Mouse (Mus musculus): Measurements from ENCODE around the gene Acp5.
"Not testable (repeated sequence)": the region's sequence is repeated elsewhere in the genome, so short reads cannot be mapped to it uniquely, and the experiment has no call there.

Gene Acp5

DNA sequence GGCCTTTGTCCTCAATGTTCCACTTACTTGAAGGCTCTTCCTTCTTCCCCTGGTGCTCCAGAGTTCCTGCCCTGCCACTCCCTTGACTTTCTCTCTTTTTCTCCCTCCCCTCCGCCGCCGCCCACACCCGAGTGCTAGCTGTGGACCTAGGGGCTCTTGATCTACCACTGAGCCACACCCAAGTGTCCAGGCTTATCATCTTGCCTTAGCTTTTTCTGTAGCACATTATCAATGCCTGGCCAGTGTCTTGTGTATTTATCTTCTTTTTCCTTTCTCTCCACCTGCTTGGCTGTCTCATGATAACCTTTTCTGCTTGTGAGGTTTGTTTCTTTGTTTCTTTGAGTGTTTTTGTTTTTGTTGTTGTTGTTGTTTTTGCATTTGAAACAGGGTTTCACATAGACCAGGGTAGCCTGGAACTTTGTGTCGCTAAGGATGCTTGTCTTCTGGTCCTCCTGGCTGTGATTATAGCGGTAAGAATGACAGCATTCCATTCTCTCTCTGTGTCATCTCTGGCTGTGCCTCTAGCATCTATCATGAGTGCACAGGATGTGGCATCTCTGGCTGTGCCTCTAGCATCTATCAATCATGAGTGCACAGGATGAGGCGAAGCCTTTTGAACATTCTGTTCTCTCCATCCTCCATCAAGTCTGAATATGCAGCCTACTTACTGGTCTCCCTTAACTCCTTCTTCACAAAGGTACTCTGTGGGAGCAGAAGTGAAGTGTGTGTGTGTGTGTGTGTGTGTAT, at the start of gene Acp5:
Gene Acp5 (minus strand): TSS at position 68 of the 747 bp plus-strand sequence.
- no peak for DNase-seq (ENCODE audit: low spot score in 2 of 2)

DNA sequence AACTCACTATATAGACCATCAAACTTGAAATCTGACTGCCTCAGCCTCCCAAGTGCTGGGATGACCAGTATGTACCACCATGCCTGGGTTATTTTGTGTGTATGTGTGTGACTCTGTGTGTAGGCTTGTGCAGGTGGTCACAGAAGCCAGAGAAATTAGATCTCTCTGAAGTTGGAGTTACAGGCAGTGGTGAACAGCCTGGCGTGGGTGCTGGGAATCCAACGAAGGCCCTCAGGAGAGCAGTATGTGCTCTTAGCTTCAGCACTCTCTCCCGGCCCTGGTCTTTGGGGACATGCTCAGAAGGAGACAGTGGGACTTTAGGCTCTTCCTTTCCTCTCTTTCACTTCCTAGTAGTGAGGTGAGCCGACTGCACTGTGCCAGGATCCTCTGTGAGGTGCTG, 36.8 kb upstream of the Acp5 start:
- no peak for DNase-seq (ENCODE audit: low spot score in 2 of 2)

DNA sequence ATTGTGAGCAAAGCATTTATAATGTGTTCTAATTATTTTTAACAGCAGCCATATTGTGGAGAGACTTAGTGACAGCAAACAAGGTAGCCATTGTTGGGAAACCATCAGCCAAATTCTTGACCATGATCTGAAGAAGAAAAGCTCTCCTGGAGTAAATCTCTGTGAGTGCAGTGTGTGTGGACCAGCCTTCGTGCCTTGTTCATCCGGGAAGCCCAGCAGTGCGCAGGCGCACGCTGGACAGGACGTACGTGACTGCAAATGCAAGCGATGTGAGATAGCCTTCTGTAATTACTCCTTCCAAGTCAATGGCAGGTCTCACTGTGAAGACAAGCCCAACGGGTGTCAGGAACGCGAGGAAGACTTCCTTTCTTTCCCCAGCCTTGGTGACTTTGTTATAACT, 33.8 kb upstream of the Acp5 start:
- DNase-seq (ENCODE audit: low spot score in 2 of 2) = no peak

DNA sequence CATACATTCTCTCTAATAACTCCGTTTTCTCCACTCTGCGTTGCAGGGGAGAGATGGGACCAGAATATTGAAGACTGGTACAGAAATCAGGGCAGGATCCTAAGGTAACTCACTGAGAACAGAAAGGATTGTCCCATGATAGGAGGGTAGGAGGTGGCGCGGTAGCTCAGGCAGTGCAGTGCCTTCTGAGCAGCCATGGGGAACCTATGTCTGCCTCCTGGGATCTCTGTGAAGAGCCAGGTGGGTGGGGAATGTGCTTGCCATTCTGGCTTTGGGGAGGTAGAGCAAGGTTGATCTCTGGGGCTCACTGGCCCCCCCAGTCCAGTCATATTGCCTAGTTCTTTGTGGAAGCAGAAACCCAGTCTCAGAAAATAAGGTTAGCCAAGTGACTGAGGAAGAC, 32.2 kb upstream of the Acp5 start:
- DNase-seq (ENCODE audit: low spot score in 2 of 2) = no peak

DNA sequence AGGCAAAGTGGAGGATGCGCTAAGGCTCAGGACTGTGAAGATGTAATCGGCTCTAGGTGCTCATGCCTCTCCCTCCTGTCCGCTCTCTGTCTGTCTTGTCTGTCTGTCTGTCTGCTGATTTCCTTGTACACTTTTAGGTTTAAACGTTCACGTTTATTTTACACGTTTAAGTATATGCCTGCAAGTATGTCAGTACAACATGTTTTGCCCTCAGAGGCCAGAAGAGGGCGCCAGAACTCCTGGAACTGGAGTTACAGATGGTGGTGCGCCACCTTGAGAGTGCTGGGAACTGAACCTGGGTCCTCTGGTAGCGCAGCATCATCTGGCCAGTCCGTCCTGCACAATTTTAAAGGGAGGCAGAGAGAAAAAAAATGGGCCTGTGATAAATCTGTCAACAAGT, 31.2 kb upstream of the Acp5 start:
- DNase-seq (ENCODE audit: low spot score in 2 of 2) = no peak

DNA sequence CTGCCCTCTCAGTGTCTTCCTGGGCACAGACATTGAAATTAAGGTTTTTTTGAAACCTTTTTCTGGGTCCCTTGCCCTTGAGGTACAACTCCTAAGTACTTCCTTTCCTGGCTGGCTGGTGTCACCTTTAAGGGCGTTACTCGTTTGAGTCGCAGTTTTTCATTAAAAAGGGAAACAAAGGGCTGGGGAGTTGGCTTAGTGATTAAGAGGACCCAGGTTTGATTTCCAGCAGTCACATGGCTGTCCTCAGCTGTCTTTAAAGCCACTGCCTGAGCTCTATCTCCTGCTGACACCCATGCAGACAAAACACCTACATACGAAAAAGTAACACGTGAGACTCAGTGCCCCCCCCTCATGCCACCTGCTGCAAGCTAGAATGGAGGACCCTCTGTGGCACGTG, 30.5 kb upstream of the Acp5 start:
- no peak for DNase-seq (ENCODE audit: low spot score in 2 of 2)

DNA sequence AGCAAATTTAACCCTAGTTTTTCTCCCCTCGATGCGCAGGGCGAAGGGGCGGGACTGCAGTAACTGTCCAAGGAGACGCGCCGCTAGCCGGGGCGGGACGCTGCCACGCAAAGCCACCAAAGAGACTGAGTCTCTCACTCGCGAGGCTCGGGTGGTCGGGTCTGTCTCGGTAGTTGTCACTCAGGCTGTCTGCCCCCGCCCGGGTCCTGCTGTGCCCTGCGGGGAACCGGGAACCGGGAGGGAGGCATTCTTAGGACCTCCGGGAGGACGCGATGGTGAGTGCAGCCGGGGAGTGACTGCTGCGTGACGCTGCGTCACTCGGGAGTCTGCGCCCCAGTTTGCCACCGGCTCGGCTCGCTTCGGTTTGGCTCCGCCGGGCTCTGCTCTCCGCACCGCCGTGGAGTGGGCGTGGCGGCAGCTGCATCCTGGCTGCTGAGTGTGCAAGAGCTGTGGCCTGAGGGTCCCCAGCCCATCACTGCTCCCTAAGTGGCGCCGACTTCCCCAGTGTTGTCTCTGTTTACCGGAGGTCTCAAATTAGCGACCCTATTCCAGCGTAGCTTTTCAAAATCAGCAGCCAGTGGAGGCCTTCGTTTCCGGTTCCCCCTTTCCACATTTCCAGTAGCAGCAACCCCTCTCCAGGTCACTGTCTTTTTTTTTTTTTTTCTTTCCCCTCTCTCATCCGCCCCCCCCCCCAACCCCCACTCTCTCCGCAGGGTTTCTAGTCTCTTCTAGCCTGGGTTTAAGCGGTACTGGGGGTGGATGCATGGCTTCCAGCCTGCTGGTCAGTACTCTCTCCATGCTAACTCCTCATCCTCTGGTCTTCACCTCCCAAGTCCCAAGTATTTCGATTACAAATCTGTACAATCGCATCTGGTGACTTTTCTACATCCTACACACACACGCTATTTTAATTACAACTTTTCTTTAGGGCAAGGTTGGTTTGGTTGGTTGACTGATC, 29.5 kb upstream of the Acp5 start:
- peak in 1 of 2 experiments; percentile 33 for DNase-seq (ENCODE audit: low spot score in 2 of 2)

DNA sequence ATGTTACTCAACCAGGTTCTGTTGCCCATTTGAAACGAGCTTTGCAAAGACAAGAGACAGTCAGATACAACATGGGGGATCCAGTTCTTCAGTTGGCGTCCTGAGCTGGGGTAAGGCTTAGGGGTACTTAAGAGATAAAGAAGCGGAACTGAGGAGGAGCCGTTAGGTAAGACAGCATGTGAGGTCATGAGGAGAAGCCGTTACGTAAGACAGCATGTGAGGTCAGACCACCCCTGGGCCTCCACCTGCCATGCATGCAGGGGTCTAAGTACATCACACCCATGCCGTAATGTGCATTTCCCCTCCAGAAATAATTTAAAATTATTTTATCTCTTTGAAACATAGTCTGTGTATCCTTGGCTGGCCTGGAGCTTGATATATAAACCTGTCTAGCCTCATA, 27.4 kb upstream of the Acp5 start:
- no peak for DNase-seq (ENCODE audit: low spot score in 2 of 2)

DNA sequence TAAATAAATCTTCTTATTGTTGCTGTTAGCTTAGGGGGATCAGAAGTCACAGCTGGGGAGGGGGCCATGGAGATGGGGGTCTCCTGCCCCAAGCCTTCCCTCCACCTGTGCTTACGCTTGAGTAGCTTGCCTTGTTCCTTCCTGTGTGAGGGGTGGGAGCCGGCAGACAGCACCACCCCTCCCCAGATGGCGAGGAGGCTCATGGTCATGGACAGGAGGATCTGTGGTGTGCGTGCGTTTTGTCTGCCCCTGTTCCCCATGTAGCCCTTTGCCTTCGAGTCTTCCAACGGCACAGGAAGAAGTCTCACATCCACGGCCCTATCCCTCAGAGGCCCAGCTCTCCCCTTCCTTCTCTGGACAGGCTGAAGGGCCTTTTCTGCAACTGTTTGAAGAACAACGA, 26.8 kb upstream of the Acp5 start:
- no peak for DNase-seq (ENCODE audit: low spot score in 2 of 2)

DNA sequence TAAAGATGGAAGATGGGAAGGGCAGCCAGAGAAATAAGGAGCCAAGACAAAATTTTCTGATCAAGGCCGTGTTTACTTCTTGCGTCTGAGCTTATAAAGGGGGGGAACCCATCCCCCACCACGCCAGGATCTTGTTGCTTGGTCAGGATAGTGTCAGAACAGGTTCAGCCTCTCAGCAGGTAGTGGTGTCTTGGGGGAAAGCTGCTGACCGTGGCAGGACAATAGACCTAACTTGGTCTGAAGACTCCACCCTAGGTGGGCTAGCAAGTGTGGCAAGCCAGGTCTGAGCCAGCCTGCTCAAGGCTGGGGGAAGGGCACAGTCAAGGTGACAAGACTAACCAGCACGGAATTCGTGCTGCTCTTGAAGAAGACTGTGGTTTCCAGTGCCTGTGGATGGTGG, 25.8 kb upstream of the Acp5 start:
- no peak for DNase-seq (ENCODE audit: low spot score in 2 of 2)

DNA sequence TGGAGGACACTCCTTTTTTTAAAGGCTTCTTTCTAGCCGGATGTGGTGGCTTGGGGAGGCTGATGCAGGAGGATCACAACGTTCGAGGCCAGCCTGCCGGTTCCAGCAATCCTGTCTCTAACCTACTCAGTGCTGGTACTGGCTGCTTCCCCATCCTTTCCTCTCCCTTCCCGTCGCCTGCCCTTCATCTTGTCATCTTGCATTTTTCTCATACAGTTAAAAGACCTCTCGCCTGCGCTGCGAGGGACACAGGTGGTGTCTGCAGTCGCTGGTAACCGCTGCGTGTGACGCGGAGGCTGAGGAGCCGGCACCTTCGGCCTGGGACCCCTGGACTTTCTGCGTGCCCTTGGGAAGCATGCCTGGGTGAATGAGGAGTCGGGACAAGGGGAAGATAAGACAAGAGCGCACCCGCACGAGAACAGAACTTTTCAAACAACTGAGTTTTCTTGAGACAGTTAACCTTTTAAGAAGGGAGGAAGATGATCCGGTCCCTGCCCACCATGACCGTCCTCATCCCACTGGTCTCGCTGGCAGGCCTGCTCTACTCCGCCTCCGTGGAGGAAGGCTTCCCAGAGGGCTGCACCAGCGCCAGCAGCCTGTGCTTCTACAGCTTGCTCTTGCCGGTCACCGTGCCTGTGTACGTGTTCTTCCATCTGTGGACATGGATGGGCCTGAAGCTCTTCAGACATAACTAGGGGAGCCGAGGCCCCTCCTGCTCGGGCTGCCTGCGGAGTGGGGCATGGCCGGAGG, 22.2 kb upstream of the Acp5 start:
- no peak for DNase-seq (ENCODE audit: low spot score in 2 of 2)

DNA sequence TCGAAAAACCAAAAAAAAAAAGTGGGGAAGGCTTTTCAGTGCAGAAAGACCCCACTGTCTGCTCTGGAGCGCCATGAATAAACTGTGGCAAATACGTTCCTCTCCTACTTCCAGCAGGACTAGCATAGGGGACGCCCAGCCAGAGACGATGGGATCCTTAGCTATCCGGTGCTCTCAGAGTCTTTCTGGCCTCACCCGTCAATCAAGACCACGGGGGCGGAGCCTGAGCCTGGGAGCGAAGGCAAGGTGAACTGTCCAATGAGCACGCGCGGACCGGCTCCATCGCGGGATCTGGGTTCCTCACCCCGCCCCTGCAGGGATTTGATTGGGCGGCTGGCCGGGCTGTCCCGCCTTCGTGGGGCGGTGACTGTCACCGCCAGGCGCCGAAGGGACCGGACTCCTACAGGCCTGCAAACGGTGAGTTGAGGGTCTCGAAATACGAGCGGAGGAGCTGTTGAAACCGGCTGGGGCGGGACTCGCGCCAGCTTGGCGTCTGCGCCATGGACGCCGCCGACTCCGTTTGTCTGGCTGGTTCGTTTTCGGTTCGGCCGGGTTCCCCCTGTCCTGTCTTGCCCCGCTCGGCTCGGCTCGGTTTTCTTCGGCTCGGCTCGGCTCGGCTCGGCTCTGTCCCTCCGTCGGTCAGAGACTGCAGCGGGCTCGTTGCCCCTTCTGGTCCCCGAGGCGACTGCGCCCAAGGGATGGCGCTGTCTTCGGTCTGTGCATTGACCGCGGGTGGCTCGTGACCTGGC, 21.2 kb upstream of the Acp5 start, which contains the start of gene Pigyl:
Gene Pigyl (plus strand): TSS at position 350 of the 749 bp plus-strand sequence.
- peak; percentile 98 for DNase-seq (ENCODE audit: low spot score in 2 of 2)

DNA sequence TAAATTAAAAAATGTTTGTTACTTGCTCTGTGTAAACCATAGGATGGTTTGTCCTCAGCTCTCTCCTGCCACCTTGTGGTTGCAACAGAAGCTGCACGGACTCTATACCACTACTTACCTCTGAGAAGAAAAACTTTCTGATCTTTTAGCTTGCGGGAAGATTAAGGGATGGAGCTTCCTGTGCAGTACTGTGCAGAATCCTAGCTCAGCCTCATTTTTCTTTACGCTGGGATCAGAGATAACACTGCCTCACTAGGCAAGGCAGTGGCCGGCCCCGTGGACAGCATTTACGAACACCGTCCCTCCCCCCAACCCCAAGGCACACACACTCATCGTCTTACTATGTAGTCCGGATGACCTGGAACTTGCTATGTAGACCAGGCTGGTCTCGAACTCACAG, 20.1 kb upstream of the Acp5 start:
- DNase-seq (ENCODE audit: low spot score in 2 of 2) = peak in 1 of 2 experiments; percentile 40

DNA sequence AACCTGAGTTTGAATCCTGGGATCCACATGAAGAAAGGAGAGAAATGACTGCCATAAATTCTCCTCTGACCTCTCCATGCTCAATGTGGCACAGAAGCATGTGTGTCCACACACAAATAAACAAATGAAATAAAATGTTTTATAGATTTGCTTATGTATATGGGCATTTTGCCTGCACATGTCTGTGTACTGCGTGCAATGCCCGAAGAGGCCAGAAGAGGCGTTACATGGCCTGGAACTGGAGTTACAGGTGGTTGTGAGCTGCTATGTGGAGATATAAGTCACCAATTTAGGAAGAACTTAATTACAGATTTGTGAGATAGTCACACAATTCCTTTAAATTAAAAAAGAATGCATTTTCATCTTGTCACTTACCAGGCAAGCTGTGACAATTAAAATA, 18.3 kb upstream of the Acp5 start:
- DNase-seq (ENCODE audit: low spot score in 2 of 2) = no peak

DNA sequence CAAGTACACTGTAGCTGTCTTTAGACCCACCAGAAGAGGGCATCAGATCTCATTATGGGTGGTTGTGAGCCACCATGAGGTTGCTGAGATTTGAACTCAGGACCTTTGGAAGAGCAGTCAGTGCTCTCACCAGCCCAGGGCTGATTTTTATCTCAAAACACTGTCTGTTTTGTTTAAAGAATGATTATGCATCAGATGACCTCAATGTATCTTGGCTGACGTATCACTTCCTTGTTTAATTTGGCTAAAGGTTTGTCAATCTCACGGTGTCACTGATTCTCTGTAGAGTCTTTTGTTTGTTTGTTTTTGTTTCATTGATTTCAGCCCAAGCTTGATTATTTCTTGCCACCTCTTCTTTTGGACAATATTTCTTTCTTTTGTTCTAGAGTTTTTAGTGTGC, 15.4 kb upstream of the Acp5 start:
- no peak for DNase-seq (ENCODE audit: low spot score in 2 of 2)

DNA sequence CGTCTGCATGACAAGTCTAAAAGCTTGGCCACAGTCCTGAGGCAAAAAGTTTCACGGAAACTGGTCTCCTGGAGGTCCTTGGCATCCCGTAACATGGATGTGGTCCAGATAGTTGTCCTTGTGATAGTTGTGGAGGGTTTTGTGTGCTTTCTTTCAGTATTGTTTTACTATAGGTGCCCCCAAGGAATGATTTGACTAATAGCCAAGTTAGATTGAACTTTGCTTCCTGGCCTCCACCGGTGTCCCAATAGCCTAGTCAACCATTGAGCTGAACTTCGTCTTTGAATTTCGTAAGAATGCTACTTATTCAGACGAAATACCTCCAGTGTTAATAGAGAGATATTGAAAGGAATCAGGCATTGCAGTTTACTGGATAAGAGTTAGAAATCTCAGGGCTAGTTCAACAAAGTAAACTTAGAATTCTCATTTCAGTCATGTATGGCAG, 14.8 kb upstream of the Acp5 start:
- DNase-seq (ENCODE audit: low spot score in 2 of 2) = not testable (repeated sequence)

DNA sequence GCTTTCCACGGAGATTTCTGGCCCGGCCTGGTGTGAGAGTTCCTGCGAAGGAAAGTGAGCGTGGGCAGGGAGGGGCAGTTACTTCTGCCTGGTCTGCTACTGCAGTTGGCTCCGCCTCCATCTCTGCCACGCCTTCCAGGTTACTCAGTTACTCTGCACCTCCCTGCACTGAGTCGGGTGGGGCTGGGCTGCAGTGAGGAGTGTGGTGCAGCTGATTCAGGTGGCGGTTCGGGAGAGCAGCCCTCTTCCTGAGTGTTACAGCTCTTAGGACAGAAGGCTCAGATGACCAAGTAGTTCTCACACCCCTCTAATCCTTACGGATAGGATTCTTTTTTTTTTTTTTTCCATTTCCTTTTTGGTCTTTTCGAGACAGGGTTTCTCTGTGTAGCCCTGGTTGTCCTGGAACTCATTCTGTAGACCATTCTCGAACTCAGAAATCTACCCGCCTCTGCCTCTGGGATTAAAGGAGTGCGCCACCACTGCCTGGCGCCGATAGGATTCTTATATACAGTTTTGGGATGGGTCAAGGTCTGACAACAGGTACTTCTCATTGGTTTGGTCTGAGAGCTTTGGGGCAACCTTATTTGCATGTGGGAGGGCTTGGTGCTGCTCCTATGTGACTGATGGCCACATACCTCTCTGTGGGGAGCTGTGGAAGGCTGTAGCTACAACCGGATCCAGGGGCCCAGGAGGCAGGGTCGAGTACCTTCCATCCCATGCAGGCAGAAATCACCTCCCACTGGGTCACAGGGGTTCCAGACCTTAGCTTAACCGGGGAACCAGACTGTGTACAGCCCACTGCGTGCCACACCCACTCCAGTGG, 14.1 kb upstream of the Acp5 start:
- no peak for DNase-seq (ENCODE audit: low spot score in 2 of 2)

DNA sequence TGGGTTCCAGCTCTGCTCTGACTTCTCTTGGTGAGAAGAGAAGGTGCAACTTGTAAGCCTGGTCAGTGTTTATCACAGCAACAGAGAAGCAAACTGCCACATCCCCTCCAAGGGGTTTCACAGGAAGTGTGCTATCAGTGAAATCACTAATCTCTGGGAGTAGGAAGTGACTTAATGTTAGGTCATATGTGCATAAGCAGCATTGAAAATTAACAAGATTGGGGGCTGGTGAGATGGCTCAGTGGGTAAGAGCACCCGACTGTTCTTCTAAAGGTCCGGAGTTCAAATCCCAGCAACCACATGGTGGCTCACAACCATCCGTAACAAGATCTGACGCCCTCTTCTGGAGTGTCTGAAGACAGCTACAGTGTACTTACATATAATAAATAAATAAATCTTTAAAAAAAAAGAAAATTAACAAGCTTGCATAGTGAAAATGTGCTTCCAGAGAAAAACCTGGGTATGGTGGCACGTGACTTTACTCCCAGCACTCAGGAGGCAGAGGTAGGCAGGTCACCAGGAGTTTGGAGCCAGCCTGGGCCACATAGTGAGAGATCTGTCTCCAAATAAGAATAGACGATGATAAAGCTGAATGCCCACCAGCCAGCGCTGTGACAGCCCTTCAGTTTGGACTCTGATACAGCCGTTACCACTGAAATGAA, 8.9 kb upstream of the Acp5 start:
- DNase-seq (ENCODE audit: low spot score in 2 of 2) = no peak

DNA sequence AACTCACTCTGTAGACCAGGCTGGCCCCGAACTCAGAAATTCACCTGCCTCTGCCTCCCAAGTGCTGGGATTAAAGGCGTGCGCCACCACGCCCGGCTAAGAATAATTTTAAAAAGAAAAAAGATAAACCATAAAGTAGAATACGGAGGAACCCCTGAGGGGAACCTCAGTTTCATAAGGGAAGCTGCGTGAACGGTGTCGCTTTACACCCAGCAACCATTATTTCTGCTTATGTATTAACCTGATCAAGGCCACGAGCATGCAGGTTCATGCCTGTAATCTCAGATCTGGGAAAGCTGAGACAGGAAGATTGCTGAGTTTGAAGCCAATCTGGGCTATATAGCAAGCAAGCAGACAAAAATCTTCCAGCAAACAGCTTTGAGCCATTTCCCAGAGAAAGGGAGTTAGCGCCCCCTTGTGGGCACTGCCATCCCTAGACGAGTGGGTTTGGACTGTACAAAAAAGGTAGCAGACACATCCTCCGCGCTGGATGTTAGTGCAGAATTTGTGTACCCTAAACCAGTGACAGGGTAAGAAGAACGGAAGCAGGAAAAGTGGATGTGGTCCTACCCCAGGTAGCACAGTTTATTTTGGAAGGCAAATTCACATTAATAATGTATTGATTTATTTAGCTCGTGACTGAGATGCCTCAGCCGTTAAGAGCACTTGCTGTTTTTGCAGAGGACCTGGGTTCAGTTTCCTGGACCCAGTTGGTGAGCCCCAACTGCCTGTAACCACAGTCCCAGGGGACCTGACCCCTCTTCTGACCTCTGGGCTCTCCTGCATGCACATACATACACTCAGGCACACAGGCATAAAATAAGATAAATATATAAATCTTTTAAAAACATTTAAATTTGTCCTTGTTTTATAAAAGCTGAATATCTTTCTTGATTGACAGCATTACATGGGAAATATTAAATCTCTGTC, 7.9 kb upstream of the Acp5 start:
- peak; percentile 76 to 78 for DNase-seq (ENCODE audit: low spot score in 2 of 2)
